Mouse (Mus musculus) hindbrain, postnatal 0 days (tissue): ENCODE measurements around the gene P2rx3. TPM values are rescaled to one million over a fixed set of nuclear protein-coding genes. Genes with fewer than 3 reads are reported as not detected.

Experiments used
- ATAC-seq: fragments of 200-750 bp; cut with Nextera tagmentation; 2 replicates; pipeline ENCODE4 v1.8.0; 2017; ENCODE audit warnings: mild to moderate bottlenecking, moderate TSS enrichment, moderate library complexity
- DNase-seq: peaks from one replicate; pipeline ENCODE4 v3.0.0-alpha.2; 2015; ENCODE audit warnings: low spot score
- H3K27ac ChIP-seq: fragments of 300-500 bp; sonication (generic); 2 replicates; pipeline ENCODE4 v1.5.1; 2014; ENCODE audit warnings: mild to moderate bottlenecking
- H3K27me3 ChIP-seq: fragments of 300-500 bp; sonication (generic); 2 replicates; pipeline ENCODE4 v1.6.1; 2014; ENCODE audit warnings: low read length, mixed read lengths; ENCODE audit not compliant: insufficient read depth
- H3K36me3 ChIP-seq: fragments of 300-500 bp; sonication (generic); 2 replicates; pipeline ENCODE4 v1.6.1; 2014; ENCODE audit warnings: low read length, mixed read lengths; ENCODE audit not compliant: insufficient read depth
- H3K4me1 ChIP-seq: fragments of 300-500 bp; sonication (generic); 2 replicates; pipeline ENCODE4 v1.6.1; 2014; ENCODE audit warnings: antibody characterized with exemption, low read length, mixed read lengths; ENCODE audit not compliant: insufficient read depth
- H3K4me2 ChIP-seq: fragments of 300-500 bp; sonication (generic); 2 replicates; pipeline ENCODE4 v1.6.1; 2014; ENCODE audit warnings: low read depth, mild to moderate bottlenecking, low read length, moderate library complexity, mixed read lengths
- H3K4me3 ChIP-seq: fragments of 300-500 bp; sonication (generic); 2 replicates; pipeline ENCODE4 v1.5.1; 2014; ENCODE audit warnings: low read length
- H3K9ac ChIP-seq: fragments of 300-500 bp; sonication (generic); replicated peaks from 2 replicates; pipeline ENCODE4 v1.6.1; 2014; ENCODE audit warnings: mild to moderate bottlenecking, low read length, moderate library complexity, mixed read lengths
- H3K9me3 ChIP-seq: fragments of 300-500 bp; sonication (generic); 2 replicates; pipeline ENCODE4 v1.6.1; 2016; ENCODE audit warnings: low read length, mixed read lengths
- CTCF ChIP-seq: IDR thresholded peaks from 2 replicates; pipeline ENCODE4 v1.5.1; 2016; ENCODE audit warnings: antibody characterized with exemption, control low read depth, low read depth
- WGBS: fragments of 180-500 bp; shearing (Covaris S2); extraction: QIAGEN DNeasy Blood & Tissue Kit; methylation state at CpG from one replicate; pipeline ENCODE4 v1.1.7; 2014; 5-methylcytosine and 5-hydroxymethylcytosine counted together
- polyA plus RNA-seq: library from polyadenylated mRNA; unstranded; fragments of >200 nt; fragmentation: Nextera tagmentation; extraction: Ambion mirVana; gene quantifications from 2 replicates; pipeline ENCODE4 v1.2.1, GENCODE M21; 2015
- total RNA-seq: library from RNA; depleted of rRNA; stranded (reverse); fragments of >200 nt; gene quantifications from 2 replicates; pipeline ENCODE4 v1.2.3, GENCODE M21; 2014; rRNA removed

The P2rx3 gene
- 1.1 and 1.7 TPM in 2 replicates for total RNA-seq
- polyA plus RNA-seq: 2.6 and 3.3 TPM in 2 replicates

- H3K4me1 ChIP-seq: peaks cover 7% of the 10 kb centered on the region
- WGBS: under 1% methylated on average over 66 of the region's 66 CpGs
- ATAC-seq: peak; percentile 97
Observed at GRCm38 (mm10) chr2:85037047-85038026, at the start of gene P2rx3, which contains the start of gene Ssrp1. P2rx3 (minus strand) TSS chr2:85037462. Ssrp1 (plus strand) TSS chr2:85037234.

GRCm38 (mm10) chr2:85073751-85074150, 36.5 kb upstream of the P2rx3 start:
- TF ChIP-seq CTCF: no peak
- WGBS: 85% methylated on average over 5 of the region's 5 CpGs
- ATAC-seq (no peak), DNase-seq (no peak)
- no peak overlapping the region for H3K9ac ChIP-seq
- no peaks in the 10 kb centered on the region for H3K27me3 ChIP-seq
- H3K36me3 ChIP-seq: peaks cover 25% of the 10 kb centered on the region; the same call in 1 of the 2 replicates
- no peak overlapping the region for H3K27ac ChIP-seq
- no peak overlapping the region for H3K4me3 ChIP-seq
- H3K4me1 ChIP-seq: no peaks in the 10 kb centered on the region
- no peak overlapping the region for H3K4me2 ChIP-seq
- no peaks in the 10 kb centered on the region for H3K9me3 ChIP-seq

More at GRCm38 (mm10) chr2:85037047-85038026, at the start of gene P2rx3, which contains the start of gene Ssrp1:
- Histone ChIP-seq H3K36me3 (peaks cover 30% of the 10 kb centered on the region), H3K27me3 (no peaks in the 10 kb centered on the region), H3K4me3 (peak within 1 kb of the TSS; percentile 67), H3K4me2 (peak within 1 kb of the TSS; percentile 85), H3K9me3 (no peaks in the 10 kb centered on the region), H3K27ac (peak within 1 kb of the TSS; percentile 78), H3K9ac (peak within 1 kb of the TSS; percentile 83)
- no peak; the same call in 1 of the 2 replicates for TF ChIP-seq CTCF
- peak; percentile 98 for DNase-seq

- 94% methylated on average over 5 of the region's 5 CpGs for WGBS
- Histone ChIP-seq H3K27me3 (no peaks in the 10 kb centered on the region), H3K9me3 (no peaks in the 10 kb centered on the region), H3K4me2 (no peak overlapping the region), H3K36me3 (peaks cover 25% of the 10 kb centered on the region; the same call in 1 of the 2 replicates), H3K27ac (no peak overlapping the region), H3K4me1 (no peaks in the 10 kb centered on the region), H3K9ac (no peak overlapping the region), H3K4me3 (no peak overlapping the region)
- no peak for TF ChIP-seq CTCF
- DNase-seq (no peak), ATAC-seq (no peak)
Observed at GRCm38 (mm10) chr2:85071921-85072320, 34.7 kb upstream of the P2rx3 start.

- H3K4me2 ChIP-seq: no peak overlapping the region
- ATAC-seq (no peak), DNase-seq (no peak)
- no peak overlapping the region for H3K4me3 ChIP-seq
- H3K27me3 ChIP-seq: no peaks in the 10 kb centered on the region
- no peak overlapping the region for H3K27ac ChIP-seq
- H3K9ac ChIP-seq: no peak overlapping the region
- no peaks in the 10 kb centered on the region for H3K9me3 ChIP-seq
- peaks cover 32% of the 10 kb centered on the region for H3K36me3 ChIP-seq
- no peak for TF ChIP-seq CTCF
- no peaks in the 10 kb centered on the region for H3K4me1 ChIP-seq
- 71% methylated on average over 15 of the region's 15 CpGs for WGBS
Observed at GRCm38 (mm10) chr2:85070086-85070485, 32.8 kb upstream of the P2rx3 start.

GRCm38 (mm10) chr2:85068626-85069025, 31.4 kb upstream of the P2rx3 start:
- ATAC-seq (no peak), DNase-seq (no peak)
- Histone ChIP-seq H3K27me3 (no peaks in the 10 kb centered on the region), H3K4me3 (no peak overlapping the region), H3K4me2 (no peak overlapping the region), H3K9me3 (no peaks in the 10 kb centered on the region), H3K4me1 (no peaks in the 10 kb centered on the region), H3K9ac (no peak overlapping the region), H3K27ac (no peak overlapping the region), H3K36me3 (peaks cover 29% of the 10 kb centered on the region)
- TF ChIP-seq CTCF: no peak
- 80% methylated on average over 2 of the region's 2 CpGs for WGBS

- 70% methylated on average over 10 of the region's 10 CpGs for WGBS
- Histone ChIP-seq H3K4me2 (no peak overlapping the region), H3K9me3 (no peaks in the 10 kb centered on the region), H3K4me1 (no peaks in the 10 kb centered on the region), H3K4me3 (no peak overlapping the region), H3K36me3 (peaks cover 33% of the 10 kb centered on the region), H3K27me3 (no peaks in the 10 kb centered on the region), H3K27ac (no peak overlapping the region), H3K9ac (no peak overlapping the region)
- TF ChIP-seq CTCF: no peak
- DNase-seq (peak; percentile 26), ATAC-seq (0 out of 2 replicates have a peak, but pooled peaks have one; percentile 30)
Observed at GRCm38 (mm10) chr2:85067903-85068625, 30.8 kb upstream of the P2rx3 start.
